Mouse (Mus musculus) right cerebral cortex, postnatal 36 days (tissue): ENCODE measurements around the gene Lrfn4.

ENCODE experiments used
- DNase-seq, 2 experiments: peaks; one replicate each; pipeline ENCODE4 v3.0.0; 2022; ENCODE audit warnings: low spot score in 2 of 2, mixed read lengths in 1 of 2

Gene Lrfn4

DNA sequence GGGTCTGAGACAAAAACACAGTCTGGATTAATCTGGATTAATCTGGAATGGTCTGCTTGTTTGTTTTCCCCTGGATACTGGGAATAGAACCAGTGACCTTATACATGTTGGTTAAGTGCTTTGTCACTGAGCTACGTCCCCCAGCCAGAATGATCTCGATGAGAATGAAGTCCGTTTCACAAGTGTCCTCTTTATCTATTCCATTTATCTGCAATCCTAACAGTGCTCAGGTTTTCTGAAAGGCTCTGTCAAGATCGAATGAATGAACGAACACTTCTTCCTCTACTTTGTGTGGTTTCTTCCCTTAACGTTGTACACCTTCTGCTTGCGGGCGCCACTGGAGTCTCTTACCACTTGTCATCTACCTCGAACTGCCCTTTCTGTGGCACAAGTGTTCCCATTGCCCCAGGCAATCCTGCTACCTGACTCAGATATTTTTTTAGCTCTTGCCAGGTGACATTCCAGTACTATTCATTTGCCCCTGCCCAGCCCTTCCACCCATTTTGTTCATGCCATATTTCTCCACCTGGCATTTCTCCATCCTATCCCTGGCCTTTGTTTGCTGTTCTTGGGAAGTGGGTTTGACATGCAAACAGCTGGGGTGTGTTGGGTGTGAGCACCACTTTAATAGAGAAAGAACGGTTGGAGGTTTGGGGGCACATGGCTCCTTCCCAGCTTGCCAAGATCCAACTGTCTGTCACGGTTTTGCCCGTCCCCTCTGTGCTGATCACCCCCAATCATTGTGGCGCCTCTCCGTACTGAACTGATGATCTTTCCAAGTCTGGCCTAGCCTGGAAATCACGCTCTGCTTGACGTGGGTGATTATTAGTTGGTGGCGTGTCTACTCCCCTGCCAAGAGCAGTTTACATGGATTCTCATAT, 45.9 kb downstream of the Lrfn4 start:
- no peak for DNase-seq

DNA sequence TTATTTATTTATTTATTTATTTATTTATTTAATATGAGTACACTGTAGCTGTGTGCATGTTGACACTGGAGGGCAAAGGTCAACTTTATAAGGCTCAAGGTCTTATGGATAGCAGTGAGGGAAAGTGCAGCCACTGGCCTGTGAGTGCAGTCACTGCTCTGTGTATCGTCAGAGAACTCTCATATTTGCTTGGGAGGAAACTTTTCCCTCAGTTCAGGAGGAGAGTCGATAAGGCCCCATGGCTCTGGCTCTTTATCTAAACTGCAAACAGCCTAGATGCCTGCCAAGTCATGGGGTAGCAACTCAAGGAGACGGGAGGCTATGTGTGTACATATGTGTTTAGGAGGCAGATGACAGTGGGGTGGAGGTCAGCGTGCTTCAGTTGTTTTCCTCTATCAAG, 46.6 kb downstream of the Lrfn4 start:
- DNase-seq: no peak

DNA sequence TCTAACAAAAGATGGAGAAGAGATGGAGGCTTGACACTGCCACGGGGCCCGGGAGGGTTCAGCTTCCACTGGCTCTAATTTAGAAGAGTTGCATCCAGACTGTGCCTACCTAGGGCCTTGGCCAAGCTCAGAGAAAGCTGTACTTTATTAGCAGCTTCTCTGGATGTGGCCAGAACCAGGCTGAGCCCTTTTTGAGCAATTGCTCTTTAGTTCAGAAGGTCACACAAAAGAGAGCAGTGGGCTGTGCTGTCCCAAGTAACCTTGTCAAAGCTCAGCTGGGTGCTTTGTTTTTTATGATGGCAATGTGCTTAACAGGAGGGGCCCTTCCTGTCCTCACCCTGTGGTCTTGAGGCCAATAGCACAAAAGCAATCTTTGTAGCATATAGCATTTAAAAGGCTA, 47.8 kb downstream of the Lrfn4 start:
- no peak for DNase-seq

DNA sequence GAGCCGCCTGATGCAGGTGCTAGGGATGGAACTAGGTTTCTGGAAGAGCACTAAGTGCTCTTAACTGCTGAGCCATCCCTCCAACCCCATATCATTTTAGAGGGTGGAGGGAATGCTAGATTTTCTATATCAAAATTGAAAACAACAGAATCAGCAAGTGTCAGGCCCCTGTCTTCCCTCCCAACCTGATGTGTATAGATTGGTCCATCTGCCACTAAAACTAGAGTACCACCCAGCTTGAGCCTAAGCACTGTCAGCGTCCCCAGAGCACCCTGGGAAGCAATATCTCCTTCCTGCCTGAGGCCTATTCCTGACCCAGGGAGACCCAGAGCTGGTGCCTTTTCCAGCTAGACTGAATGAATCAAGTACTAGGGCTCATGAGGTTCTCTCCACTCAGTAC, 48.6 kb downstream of the Lrfn4 start:
- no peak for DNase-seq

DNA sequence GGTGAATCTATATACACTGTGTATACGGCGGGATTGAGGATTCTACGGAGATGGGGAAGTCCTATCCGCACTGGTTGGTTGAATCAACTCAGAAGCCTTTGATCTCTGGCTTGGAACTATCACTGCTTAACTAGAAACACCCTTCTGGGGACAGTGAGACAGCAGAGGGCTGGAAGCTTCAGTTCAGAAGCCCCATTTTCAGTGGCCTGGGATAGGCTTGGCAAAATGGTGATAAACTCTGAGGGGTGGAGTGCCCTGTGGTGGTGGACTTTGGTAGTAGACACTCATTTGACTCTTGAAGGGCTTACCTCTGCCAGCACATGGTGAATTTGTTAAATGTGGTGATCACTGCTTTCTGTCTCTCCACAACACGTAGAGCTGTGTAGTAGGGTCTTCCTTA, 49.8 kb downstream of the Lrfn4 start:
- no peak for DNase-seq
